Mouse (Mus musculus): ENCODE measurements around the gene Tacc2. TPM values are rescaled to one million over a fixed set of nuclear protein-coding genes. Genes with fewer than 3 reads are reported as not detected.

Tacc2 gene
- polyA plus RNA-seq, 1 experiment from 2014 or later = 17.3 TPM

- Histone ChIP-seq H3K4me1 (replicated peaks; ENCODE audit: control insufficient read depth, insufficient read depth, low read length) (no peaks in the 10 kb centered on the region), H3K4me3 (ENCODE audit: low read depth, low read length) (no peak overlapping the region), H3K9me3 (ENCODE audit: control insufficient read depth, low read length) (no peaks in the 10 kb centered on the region), H3K9ac (ENCODE audit: low read depth, low read length) (no peak overlapping the region), H3K27me3 (replicated peaks; ENCODE audit: control insufficient read depth, insufficient read depth, low read length) (no peaks in the 10 kb centered on the region), H3K36me3 (ENCODE audit: control insufficient read depth, insufficient read depth, low read length) (no peaks in the 10 kb centered on the region), H3K4me2 (no peak overlapping the region), H3K27ac (ENCODE audit: low read depth, low read length) (no peak overlapping the region)
- ATAC-seq (replicated peaks; ENCODE audit: low FRiP score) (no peak), DNase-seq (ENCODE audit: low spot score) (no peak)
- WGBS = 68% methylated on average over 4 of the region's 4 CpGs
Measured at GRCm38 (mm10) chr7:130613973-130614372, 36.7 kb downstream of the Tacc2 start.

DNA sequence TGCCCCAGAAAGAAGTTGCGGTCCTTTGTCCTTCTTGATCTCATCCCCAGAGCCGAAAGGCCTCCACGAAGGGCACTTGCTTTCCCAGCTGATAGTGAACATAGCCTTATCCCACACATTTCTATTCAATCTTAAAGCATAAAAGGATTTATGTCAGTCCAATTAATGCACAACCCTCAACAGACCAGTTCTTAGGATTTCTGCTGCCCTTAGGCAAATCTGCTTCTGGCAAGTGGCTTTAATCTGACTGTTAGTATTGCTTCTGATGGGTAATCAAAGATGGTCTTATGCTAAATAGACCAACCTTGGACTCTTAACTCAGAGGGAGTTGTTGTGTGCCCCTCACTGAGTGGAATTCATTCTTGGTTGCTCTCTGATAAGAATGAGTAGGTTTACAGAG lies 40.4 kb downstream of the Tacc2 start:
- no peak for DNase-seq (ENCODE audit: low spot score)
- Histone ChIP-seq H3K9ac (ENCODE audit: low read depth, low read length) (no peak overlapping the region), H3K4me3 (ENCODE audit: low read depth, low read length) (no peak overlapping the region), H3K4me2 (no peak overlapping the region), H3K36me3 (ENCODE audit: control insufficient read depth, insufficient read depth, low read length) (no peaks in the 10 kb centered on the region), H3K27me3 (replicated peaks; ENCODE audit: control insufficient read depth, insufficient read depth, low read length) (no peaks in the 10 kb centered on the region), H3K4me1 (replicated peaks; ENCODE audit: control insufficient read depth, insufficient read depth, low read length) (no peaks in the 10 kb centered on the region), H3K27ac (ENCODE audit: low read depth, low read length) (no peak overlapping the region), H3K9me3 (ENCODE audit: control insufficient read depth, low read length) (no peaks in the 10 kb centered on the region)
- WGBS = 92% methylated on average over 3 of the region's 3 CpGs
- ATAC-seq (replicated peaks; ENCODE audit: low FRiP score) = no peak

- Histone ChIP-seq H3K27ac (ENCODE audit: low read depth, low read length) (no peak overlapping the region), H3K9me3 (ENCODE audit: control insufficient read depth, low read length) (no peaks in the 10 kb centered on the region), H3K4me1 (replicated peaks; ENCODE audit: control insufficient read depth, insufficient read depth, low read length) (no peaks in the 10 kb centered on the region), H3K4me2 (no peak overlapping the region), H3K4me3 (ENCODE audit: low read depth, low read length) (no peak overlapping the region), H3K27me3 (replicated peaks; ENCODE audit: control insufficient read depth, insufficient read depth, low read length) (no peaks in the 10 kb centered on the region), H3K9ac (ENCODE audit: low read depth, low read length) (no peak overlapping the region), H3K36me3 (ENCODE audit: control insufficient read depth, insufficient read depth, low read length) (no peaks in the 10 kb centered on the region; the same call in 1 of the 2 replicates)
- DNase-seq (ENCODE audit: low spot score) (no peak), ATAC-seq (replicated peaks; ENCODE audit: low FRiP score) (no peak)
- 91% methylated on average over 2 of the region's 2 CpGs for WGBS
Measured at GRCm38 (mm10) chr7:130621068-130621467, 43.8 kb downstream of the Tacc2 start.

- no peak overlapping the region for H3K9ac ChIP-seq (ENCODE audit: low read depth, low read length)
- H3K4me2 ChIP-seq = no peak overlapping the region
- H3K9me3 ChIP-seq (ENCODE audit: control insufficient read depth, low read length) = no peaks in the 10 kb centered on the region
- H3K4me3 ChIP-seq (ENCODE audit: low read depth, low read length) = no peak overlapping the region
- WGBS = 57% methylated on average over 3 of the region's 3 CpGs
- H3K27me3 ChIP-seq (replicated peaks; ENCODE audit: control insufficient read depth, insufficient read depth, low read length) = no peaks in the 10 kb centered on the region
- H3K4me1 ChIP-seq (replicated peaks; ENCODE audit: control insufficient read depth, insufficient read depth, low read length) = no peaks in the 10 kb centered on the region
- H3K36me3 ChIP-seq (ENCODE audit: control insufficient read depth, insufficient read depth, low read length) = no peaks in the 10 kb centered on the region; the same call in 1 of the 2 replicates
- H3K27ac ChIP-seq (ENCODE audit: low read depth, low read length) = no peak overlapping the region
- ATAC-seq (replicated peaks; ENCODE audit: low FRiP score) = no peak
- no peak for DNase-seq (ENCODE audit: low spot score)
Measured at GRCm38 (mm10) chr7:130621953-130622352, 44.7 kb downstream of the Tacc2 start.

DNA sequence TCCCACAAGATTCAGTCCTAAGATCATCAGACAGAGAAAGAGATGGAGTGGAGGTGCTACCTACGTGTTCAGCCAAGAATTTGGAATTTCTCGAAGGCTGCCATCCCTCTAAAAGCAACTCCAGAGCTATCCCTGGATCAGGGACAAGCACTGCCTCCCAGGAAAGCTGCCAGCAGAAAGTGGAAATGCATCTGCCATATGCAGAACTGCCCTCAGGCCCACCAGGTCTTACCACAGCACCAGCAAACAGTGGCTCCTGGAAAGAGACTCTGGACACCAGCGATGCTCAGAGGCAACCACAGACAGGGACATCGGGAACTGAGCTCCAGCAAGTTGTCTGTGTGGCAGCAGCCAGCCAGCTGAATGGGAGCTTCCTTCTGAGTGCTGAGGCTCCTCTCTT lies 45.1 kb downstream of the Tacc2 start:
- H3K4me1 ChIP-seq (replicated peaks; ENCODE audit: control insufficient read depth, insufficient read depth, low read length) = no peaks in the 10 kb centered on the region
- H3K4me3 ChIP-seq (ENCODE audit: low read depth, low read length) = no peak overlapping the region
- ATAC-seq (replicated peaks; ENCODE audit: low FRiP score) (no peak), DNase-seq (ENCODE audit: low spot score) (no peak)
- WGBS = 80% methylated on average over 4 of the region's 4 CpGs
- H3K9me3 ChIP-seq (ENCODE audit: control insufficient read depth, low read length) = no peaks in the 10 kb centered on the region
- no peak overlapping the region for H3K27ac ChIP-seq (ENCODE audit: low read depth, low read length)
- no peaks in the 10 kb centered on the region; the same call in 1 of the 2 replicates for H3K36me3 ChIP-seq (ENCODE audit: control insufficient read depth, insufficient read depth, low read length)
- no peak overlapping the region for H3K9ac ChIP-seq (ENCODE audit: low read depth, low read length)
- no peak overlapping the region for H3K4me2 ChIP-seq
- H3K27me3 ChIP-seq (replicated peaks; ENCODE audit: control insufficient read depth, insufficient read depth, low read length) = no peaks in the 10 kb centered on the region

DNA sequence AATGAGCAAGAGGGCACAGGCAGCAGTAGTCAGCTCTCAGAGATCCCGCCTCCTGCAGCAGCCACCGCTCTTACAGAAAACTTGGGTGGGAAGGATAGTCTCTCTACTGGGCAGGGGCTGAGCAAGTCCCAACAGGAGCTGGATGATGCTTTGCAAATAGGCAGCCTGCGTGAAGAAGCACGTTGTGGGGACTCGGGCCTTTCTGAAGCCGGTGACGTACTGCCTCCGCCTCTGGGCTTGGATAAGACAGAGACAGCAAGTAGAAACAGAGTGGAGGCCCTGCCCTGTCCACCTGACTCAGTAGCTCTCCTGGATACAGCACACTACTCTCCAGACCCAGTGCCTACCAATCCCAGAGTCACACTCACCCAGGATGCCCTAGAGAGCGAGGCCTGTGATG lies 47.1 kb downstream of the Tacc2 start:
- H3K4me3 ChIP-seq (ENCODE audit: low read depth, low read length) = no peak overlapping the region
- 93% methylated on average over 9 of the region's 9 CpGs for WGBS
- DNase-seq (ENCODE audit: low spot score) = no peak

GRCm38 (mm10) chr7:130625361-130625760 lies 48.1 kb downstream of the Tacc2 start:
- Histone ChIP-seq H3K4me2 (no peak overlapping the region), H3K27me3 (replicated peaks; ENCODE audit: control insufficient read depth, insufficient read depth, low read length) (no peaks in the 10 kb centered on the region), H3K4me3 (ENCODE audit: low read depth, low read length) (no peak overlapping the region), H3K9me3 (ENCODE audit: control insufficient read depth, low read length) (no peaks in the 10 kb centered on the region), H3K36me3 (ENCODE audit: control insufficient read depth, insufficient read depth, low read length) (no peaks in the 10 kb centered on the region; the same call in 1 of the 2 replicates), H3K4me1 (replicated peaks; ENCODE audit: control insufficient read depth, insufficient read depth, low read length) (no peaks in the 10 kb centered on the region), H3K27ac (ENCODE audit: low read depth, low read length) (no peak overlapping the region), H3K9ac (ENCODE audit: low read depth, low read length) (no peak overlapping the region)
- DNase-seq (ENCODE audit: low spot score) (no peak), ATAC-seq (replicated peaks; ENCODE audit: low FRiP score) (no peak)
- WGBS = 67% methylated on average over 7 of the region's 7 CpGs

More for the DNA sequence above, 47.1 kb downstream of the Tacc2 start:
- no peaks in the 10 kb centered on the region for H3K4me1 ChIP-seq (replicated peaks; ENCODE audit: control insufficient read depth, insufficient read depth, low read length)
- no peak overlapping the region for H3K27ac ChIP-seq (ENCODE audit: low read depth, low read length)
- no peaks in the 10 kb centered on the region; the same call in 1 of the 2 replicates for H3K36me3 ChIP-seq (ENCODE audit: control insufficient read depth, insufficient read depth, low read length)
- no peak overlapping the region for H3K4me2 ChIP-seq
- no peaks in the 10 kb centered on the region for H3K9me3 ChIP-seq (ENCODE audit: control insufficient read depth, low read length)
- H3K27me3 ChIP-seq (replicated peaks; ENCODE audit: control insufficient read depth, insufficient read depth, low read length) = no peaks in the 10 kb centered on the region
- H3K9ac ChIP-seq (ENCODE audit: low read depth, low read length) = no peak overlapping the region
- ATAC-seq (replicated peaks; ENCODE audit: low FRiP score) = no peak

DNA sequence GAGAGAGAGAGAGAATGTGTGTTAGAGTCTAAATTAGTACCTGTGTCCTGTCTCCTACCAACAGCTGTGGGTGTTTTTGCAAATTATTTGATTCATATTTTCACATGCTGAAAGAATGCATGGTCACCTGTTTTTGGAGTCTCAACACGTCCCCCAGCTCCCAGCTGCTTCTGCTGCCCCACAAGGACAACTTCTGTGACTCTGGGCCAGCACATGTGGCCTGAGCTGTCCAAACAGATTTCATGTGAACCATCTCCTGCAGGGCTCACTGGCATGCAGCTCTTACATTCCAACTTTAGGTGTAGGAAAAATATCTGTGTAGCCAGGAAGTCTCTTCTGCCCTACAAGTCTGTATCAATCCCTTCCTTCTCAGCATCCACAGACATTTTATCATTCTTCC lies 51.4 kb downstream of the Tacc2 start:
- ATAC-seq (replicated peaks; ENCODE audit: low FRiP score) (no peak), DNase-seq (ENCODE audit: low spot score) (no peak)
- Histone ChIP-seq H3K4me2 (no peak overlapping the region), H3K9ac (ENCODE audit: low read depth, low read length) (no peak overlapping the region), H3K36me3 (ENCODE audit: control insufficient read depth, insufficient read depth, low read length) (no peaks in the 10 kb centered on the region; the same call in 1 of the 2 replicates), H3K27me3 (replicated peaks; ENCODE audit: control insufficient read depth, insufficient read depth, low read length) (no peaks in the 10 kb centered on the region), H3K4me3 (ENCODE audit: low read depth, low read length) (no peak overlapping the region), H3K27ac (ENCODE audit: low read depth, low read length) (no peak overlapping the region), H3K9me3 (ENCODE audit: control insufficient read depth, low read length) (no peaks in the 10 kb centered on the region), H3K4me1 (replicated peaks; ENCODE audit: control insufficient read depth, insufficient read depth, low read length) (no peaks in the 10 kb centered on the region)
- WGBS = 56% methylated on average over 1 of the region's 1 CpGs

DNA sequence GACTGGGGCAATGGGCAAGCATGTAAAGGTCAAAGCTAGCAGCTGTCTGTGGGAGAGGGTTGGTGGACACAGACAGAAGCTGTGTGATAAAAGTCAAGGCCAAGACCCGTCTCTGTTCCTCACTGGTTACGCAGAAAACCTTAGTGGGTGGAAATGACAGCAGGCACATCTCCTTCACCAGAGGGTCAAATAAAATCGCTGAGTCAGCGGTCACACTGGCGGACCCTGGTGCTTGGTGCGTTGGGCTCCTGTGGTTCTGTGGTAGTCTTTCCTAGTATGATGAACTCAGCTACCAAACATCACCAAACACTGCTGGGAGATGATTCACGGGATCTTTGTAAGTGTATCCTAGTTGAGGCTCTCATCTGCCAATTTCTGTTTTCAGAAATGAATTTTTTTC lies 52.8 kb downstream of the Tacc2 start:
- ATAC-seq (replicated peaks; ENCODE audit: low FRiP score) (no peak), DNase-seq (ENCODE audit: low spot score) (no peak)
- Histone ChIP-seq H3K4me2 (no peak overlapping the region), H3K9me3 (ENCODE audit: control insufficient read depth, low read length) (no peaks in the 10 kb centered on the region), H3K36me3 (ENCODE audit: control insufficient read depth, insufficient read depth, low read length) (no peaks in the 10 kb centered on the region; the same call in 1 of the 2 replicates), H3K4me1 (replicated peaks; ENCODE audit: control insufficient read depth, insufficient read depth, low read length) (no peaks in the 10 kb centered on the region), H3K9ac (ENCODE audit: low read depth, low read length) (no peak overlapping the region), H3K27me3 (replicated peaks; ENCODE audit: control insufficient read depth, insufficient read depth, low read length) (no peaks in the 10 kb centered on the region), H3K27ac (ENCODE audit: low read depth, low read length) (no peak overlapping the region), H3K4me3 (ENCODE audit: low read depth, low read length) (no peak overlapping the region)
- WGBS = 78% methylated on average over 7 of the region's 7 CpGs
